Mouse (Mus musculus) lung, adult 2 months (tissue): ENCODE data around the gene Zfp282. TPM values are rescaled to one million over a fixed set of nuclear protein-coding genes. Genes with fewer than 3 reads are reported as not detected.

Experiments used
- DNase-seq: peaks from one replicate; pipeline ENCODE4 v3.0.0; 2022
- H3K4me1 ChIP-seq: fragments of 200-500 bp; 2 replicates; pipeline ENCODE4 v1.6.1; 2011; ENCODE audit warnings: low read length; ENCODE audit not compliant: control insufficient read depth, insufficient read depth
- H3K4me3 ChIP-seq: fragments of 200-500 bp; replicated peaks from 2 replicates; pipeline ENCODE3; 2011; ENCODE audit warnings: low read depth, mild to moderate bottlenecking, control low read depth, low read length; ENCODE audit errors: extremely low read depth
- CTCF ChIP-seq: fragments of 200-500 bp; IDR thresholded peaks from 2 replicates; pipeline ENCODE4 v1.5.1; 2011; ENCODE audit warnings: mild to moderate bottlenecking, low read length, control low read depth; ENCODE audit not compliant: insufficient read depth
- POLR2A ChIP-seq: fragments of 200-500 bp; IDR thresholded peaks from 2 replicates; pipeline ENCODE4 v1.6.1; 2011; ENCODE audit warnings: low read depth, mild to moderate bottlenecking, control low read depth, low read length, borderline replicate concordance; ENCODE audit errors: extremely low read depth
- WGBS: fragments of 180-500 bp; shearing (Covaris S2); methylation state at CpG from one replicate; pipeline ENCODE4 v1.1.7; 2018; 5-methylcytosine and 5-hydroxymethylcytosine counted together
- polyA plus RNA-seq: library from polyadenylated mRNA; depleted of rRNA; stranded (reverse); fragments of >200 nt; gene quantifications from 2 replicates; pipeline ENCODE4 v1.2.3, GENCODE M21; 2012; rRNA removed

The Zfp282 gene
- polyA plus RNA-seq, 1 experiment, result 7.6 TPM

- WGBS, result 83% methylated on average over 3 of the region's 3 CpGs
These were observed 77.4 kb downstream of the Zfp282 start for GRCm38 (mm10) chr6:47954425-47954824.

GRCm38 (mm10) chr6:47957816-47958215, 80.8 kb downstream of the Zfp282 start:
- DNase-seq, result no peak
- TF ChIP-seq POLR2A, result no peak
- no peak for TF ChIP-seq CTCF
- Histone ChIP-seq H3K4me1 (no peaks in the 10 kb centered on the region), H3K4me3 (no peak overlapping the region)

More at GRCm38 (mm10) chr6:47954425-47954824, 77.4 kb downstream of the Zfp282 start:
- H3K4me1 ChIP-seq, result no peaks in the 10 kb centered on the region
- no peak for DNase-seq
- H3K4me3 ChIP-seq, result no peak overlapping the region
- TF ChIP-seq CTCF (no peak), POLR2A (no peak)

Other genes starting within 250 kb of the Zfp282 start
- gene Pdia4, start 63.8 kb upstream of the Zfp282 start, polyA plus RNA-seq, result 24.6 and 40.1 TPM in 2 replicates
- 0.16 and 0.26 TPM in 2 replicates for gene Zfp786, start 46.3 kb upstream of the Zfp282 start, polyA plus RNA-seq
- gene Zfp398, start 41.5 kb upstream of the Zfp282 start, polyA plus RNA-seq, result 8.8 and 8.9 TPM in 2 replicates
- gene Zfp212, start 43.3 kb downstream of the Zfp282 start, polyA plus RNA-seq, result 11.6 and 12.1 TPM in 2 replicates
- 8.9 and 9.4 TPM in 2 replicates for gene Zfp956, start 76.2 kb downstream of the Zfp282 start, polyA plus RNA-seq
- gene Zfp777, start 171.7 kb downstream of the Zfp282 start, polyA plus RNA-seq, result 19.7 and 20.6 TPM in 2 replicates
- 23.6 and 25.1 TPM in 2 replicates for gene Zfp746, start 209.4 kb downstream of the Zfp282 start, polyA plus RNA-seq